Mouse (Mus musculus) olfactory bulb, adult 2 months (tissue): ENCODE results near the gene Mrm1.

ENCODE experiments used
- CTCF ChIP-seq: fragments of 200-500 bp; IDR thresholded peaks from 2 replicates; pipeline ENCODE4 v1.5.1; 2012; ENCODE audit warnings: low read depth, mild to moderate bottlenecking, low read length, moderate library complexity; ENCODE audit not compliant: insufficient read depth
- POLR2A ChIP-seq: fragments of 200-500 bp; IDR thresholded peaks from 2 replicates; pipeline ENCODE4 v1.6.1; 2012; ENCODE audit warnings: mild to moderate bottlenecking, low read depth, low read length, moderate library complexity; ENCODE audit not compliant: insufficient read depth

- TF ChIP-seq CTCF (peak; percentile 86), POLR2A (no peak)
Measured at GRCm38 (mm10) chr11:84797627-84798353, 21.5 kb downstream of the Mrm1 start.
